Mouse (Mus musculus) cerebellum, postnatal 25 days (tissue): ENCODE measurements around the gene Ctdspl.

Experiments used
- DNase-seq, 2 experiments: peaks; one replicate each; pipeline ENCODE4 v3.0.0; 2021; ENCODE audit warnings: mixed read lengths in 2 of 2

The Ctdspl gene

DNA sequence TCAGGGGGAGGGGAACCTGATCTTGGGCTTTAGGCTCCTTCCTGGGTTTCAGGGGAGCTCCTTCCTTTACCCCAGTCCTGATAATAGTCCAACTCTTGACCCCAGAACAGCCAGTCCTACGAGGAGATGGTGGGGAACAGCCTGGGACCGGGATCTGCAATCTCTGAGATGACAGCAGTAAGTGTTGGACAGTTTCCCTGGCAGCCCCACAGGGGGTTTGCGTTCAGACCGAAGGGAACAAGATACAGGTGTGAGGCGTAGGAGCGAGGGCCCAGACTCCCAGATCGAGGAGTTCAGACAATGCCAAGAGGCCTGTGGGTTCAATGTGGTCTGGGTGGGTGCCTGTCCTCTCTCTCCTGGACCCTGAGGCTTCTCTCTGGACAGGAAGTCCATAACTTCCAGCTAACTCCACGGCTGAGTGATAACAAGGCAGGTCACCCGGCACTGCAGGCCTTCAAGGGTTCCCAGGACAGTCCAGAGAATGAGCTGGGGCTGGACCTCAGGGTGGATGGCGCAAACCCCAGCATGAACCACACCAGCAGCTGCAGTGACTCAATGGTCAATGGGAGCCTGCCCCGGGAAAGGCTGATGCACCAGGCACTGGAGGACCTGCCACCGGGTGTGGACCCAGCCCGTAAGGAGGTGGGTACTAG, 144.0 kb downstream of the Ctdspl start:
- no peak for DNase-seq

DNA sequence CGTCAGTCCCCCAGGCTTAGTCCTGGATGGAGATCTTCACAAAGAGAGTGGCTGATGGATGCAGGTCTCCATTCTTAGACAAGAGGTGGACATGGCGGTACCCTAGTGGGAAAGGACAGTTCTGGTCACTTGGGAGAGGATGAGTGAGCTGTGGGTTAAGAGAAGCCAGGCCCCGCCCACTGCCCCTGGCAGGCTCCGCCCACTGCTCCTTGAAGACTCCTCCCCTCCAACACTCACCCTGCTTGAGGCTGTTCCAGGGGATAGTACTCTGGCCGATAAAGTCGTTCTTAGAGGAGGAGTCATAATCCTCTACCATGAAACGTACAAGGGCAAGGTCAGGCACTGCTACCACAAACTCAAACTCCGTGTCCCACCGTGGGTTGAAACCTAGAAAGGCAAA, 145.5 kb downstream of the Ctdspl start:
- no peak for DNase-seq

DNA sequence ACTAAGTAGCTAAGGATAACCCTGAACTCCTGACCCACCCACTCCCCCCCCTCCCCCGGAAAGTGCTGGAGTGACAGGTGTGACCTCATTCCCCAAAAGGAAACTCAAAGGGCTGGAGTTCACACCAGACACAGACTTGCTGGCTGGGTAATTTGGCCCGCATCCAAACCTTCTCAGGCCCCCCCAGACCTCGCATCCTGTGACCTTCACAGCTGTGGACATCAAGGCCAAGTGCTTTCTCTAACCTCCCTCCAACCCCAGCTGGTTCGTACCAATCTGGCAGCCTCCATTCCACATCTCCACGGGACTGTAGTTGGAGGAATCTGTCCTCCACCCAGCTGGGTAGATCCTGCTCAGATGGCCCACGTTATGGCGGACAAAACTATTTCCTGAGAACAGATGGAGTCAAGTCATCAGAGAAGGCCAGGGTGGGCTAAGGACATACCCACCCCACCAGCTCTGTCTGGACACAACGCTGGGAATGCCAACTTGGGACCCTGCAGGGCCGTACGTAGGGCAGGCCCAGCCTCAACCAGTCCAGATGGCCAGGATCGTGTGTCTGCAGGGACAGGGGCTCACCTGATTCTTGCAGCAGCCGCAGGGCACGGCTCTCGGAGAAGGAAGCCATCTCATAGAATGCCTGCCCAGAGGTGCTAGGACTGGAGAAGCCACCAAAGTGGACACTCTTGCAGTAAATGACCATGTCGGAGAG, 147.1 kb downstream of the Ctdspl start:
- DNase-seq, result no peak

DNA sequence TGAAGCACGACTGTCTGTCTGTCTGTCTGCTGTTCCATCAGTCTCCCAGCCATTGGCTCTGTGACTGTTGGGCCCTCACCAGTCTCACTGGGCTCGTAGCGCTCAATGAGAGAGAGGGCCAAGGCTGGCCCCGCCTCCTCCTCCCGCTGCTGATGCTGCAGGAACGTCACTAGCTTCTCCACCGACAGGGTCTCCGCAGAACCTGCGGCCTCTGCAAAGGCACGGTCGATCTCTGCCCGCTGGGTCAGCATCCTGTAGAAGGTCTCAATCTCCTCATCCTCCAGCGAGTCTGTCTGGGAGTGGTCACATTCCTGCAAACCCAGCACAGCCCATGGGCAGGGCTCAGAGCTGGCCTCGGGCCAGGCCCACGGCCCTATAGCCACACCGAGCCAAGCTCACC, 149.4 kb downstream of the Ctdspl start:
- no peak for DNase-seq

DNA sequence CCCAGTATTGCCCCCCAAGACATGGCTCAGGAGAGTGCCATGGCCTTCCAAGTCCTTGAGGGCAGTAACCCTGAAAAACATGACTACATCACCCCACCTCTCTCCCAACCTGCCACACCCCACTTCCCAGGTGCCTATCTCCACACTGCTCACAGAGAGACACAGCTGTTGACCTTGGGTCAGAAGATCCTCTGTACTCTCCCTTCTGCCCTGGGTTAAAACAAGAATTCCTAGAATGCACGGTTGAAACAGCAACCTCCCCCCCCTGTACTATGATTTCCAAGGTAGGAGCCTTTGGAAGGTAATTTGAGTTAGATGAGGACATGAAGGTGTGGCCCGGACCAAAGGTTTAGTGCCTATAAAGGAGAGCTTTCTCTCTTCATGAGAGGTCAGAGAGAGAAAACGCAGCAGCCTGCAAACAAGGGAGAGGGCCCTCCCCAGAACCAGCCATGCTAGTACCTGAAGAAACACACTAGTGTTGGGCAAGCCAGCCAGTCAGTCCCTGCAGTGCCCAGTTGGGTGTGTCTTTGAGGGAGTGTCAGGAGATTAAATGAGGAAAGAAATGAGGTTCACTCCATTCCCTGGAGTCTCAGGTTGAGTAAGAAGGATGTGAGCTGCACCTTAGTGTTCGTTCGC, 153.9 kb downstream of the Ctdspl start:
- DNase-seq, result no peak

DNA sequence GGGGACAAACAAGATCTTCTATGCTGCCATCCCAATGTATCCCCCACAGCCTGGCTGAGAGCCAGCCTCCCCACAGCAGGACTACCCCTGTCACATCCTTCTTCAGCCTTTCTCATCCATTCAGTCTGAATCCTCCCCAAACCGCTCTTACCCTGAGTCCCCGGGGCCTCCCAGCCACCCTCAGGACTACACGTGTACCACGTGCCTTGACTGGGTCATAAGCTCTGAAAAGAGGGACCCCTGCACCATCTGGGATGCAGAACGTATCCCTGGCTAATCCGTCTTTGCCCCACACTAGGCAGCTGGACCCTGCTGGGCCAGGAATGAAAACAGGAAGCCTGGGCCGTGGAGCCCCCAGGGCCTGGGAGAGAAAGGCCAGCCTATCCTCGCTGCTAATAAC, 155.8 kb downstream of the Ctdspl start:
- no peak for DNase-seq

DNA sequence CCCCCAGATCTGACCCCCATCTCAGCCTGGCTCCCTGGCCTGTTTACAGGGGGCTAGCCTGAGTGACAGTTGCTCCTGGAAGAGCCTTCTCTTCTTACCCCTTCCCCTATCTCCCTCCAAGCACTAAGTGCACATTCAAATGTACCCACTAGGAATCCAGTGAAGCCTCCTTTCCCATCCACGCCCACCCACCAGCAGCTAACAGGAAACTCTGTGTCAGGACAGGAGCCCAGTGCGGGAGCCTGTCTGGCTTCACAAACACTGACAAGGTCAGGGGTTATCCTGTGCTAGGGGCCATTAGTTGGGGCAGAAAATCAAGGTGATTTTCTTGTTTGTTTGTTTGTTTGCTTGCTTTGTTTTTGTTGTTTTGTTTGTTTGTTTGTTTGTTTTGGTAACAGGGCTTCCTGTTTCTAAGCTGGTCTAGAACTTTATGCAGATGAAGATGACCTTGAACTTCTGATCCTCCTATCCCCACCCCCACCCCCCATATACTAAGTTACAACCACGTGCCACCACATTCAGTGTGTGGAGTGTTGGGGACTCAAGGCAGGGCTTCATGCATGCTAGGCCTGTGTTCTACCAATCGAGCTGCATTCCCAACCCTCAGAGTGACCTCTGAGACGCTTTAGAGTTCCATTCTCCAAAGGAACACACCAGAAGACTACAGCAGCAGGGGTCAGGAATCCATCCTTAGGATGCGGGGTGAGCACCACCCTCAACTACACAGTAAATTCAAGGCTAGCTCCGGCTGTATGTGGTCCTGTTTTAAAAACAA, 156.6 kb downstream of the Ctdspl start:
- no peak for DNase-seq

DNA sequence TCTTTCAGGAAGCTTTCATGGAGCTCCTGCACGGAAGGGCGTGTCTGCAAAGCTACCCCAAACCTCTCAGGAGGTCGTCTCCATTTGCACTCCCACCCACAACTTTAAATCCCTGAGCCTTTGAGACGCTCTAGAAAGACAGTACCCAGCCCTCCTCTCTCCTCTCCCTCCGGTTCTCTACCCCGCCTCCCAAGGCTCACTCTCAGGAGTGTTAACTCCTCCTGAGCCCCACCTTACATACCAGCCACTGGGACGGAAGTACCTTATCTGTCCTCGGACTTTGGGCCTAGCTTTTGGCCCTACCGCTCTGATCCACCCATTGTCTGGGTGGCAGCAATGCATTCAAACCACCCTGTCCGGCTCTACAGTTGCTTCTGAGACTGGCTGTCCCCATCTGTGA, 157.7 kb downstream of the Ctdspl start:
- no peak for DNase-seq

DNA sequence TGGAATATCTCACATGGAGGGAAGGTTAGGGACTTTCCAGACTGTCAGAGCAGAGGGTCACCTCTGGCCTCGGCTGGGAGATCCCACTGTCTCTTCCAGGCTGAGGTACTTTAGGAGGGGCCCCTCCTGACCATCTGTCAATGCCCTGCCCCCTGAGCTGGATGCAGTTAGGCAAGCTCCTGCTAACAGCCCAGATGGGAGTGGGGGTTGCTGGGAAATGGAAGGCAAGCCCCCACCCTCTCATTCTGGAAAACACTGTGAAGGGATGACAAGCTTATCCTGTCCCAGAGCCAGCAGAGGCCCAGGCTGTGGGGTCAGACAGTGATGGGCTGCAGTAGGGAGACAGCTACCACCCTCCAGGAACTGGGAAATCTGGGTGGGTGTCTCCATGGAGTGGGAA, 160.2 kb downstream of the Ctdspl start:
- no peak for DNase-seq

DNA sequence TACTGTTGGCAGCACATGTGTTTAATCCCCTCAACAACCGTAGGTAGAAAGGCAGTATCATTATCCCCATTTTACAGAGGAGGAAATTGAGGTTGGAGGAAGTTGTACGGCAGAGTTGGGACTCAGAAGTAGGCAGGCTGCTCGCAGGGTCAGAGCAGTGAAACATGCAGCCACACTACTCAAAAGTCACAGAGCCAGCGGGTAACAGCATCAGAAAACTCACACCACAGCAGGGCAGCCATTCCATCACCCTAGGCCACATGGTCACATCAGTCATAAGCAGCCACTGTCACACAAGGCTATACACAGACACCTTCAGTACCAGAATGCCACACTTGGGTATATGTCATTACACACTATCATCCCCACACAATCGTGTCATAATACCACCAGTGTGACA, 161.1 kb downstream of the Ctdspl start:
- no peak for DNase-seq

DNA sequence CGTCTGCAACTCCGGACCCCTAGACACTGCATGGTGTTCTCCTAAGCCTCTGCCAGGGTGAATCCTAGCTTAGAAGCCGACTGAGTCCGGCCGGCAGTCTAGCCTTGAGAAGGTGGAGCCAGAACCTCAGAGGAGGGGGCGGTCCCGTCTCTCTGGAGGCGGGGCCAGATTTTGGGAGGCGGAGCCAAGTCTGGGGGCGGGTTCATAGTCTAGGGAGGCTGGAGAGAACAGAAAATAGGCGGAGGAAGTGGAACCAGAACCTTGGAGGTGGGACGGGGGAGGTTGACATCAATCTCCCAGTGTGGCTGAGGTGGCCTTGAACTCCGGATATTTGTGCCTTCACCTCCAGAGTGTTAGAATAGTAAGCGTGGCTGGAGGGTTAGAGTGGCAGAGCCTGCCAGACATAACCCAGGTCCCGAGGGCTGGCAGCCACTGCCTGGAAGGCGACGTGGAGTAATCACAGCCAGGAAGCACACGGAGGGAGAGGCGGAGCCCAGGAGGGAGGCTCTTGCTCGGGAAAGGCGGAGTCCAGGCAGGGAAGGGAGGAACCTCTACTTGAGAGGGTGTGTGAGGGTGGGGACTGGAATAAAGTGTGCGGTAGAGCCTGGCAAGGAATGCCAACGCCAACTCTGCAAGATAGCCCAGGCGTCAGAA, 162.0 kb downstream of the Ctdspl start:
- DNase-seq, result peak; percentile 68 to 80

DNA sequence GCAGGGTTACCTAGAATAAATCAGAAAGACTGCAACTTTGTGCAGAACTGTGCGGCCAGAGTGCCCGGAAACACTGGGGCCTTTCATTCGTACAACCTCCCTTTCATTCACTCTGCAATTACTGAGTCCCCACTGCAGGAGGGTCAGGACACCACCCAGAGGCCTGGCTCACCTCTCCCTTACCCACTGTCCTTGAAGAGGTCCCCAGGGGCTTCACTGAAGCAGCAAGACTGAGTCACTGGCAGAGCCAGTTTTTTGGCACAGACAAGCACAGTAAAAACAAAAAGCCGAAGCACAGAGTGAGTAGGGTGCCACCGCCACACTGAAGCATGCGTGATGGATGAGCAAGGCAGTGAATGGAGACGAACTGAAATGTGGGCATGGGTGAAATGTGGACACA, 163.2 kb downstream of the Ctdspl start:
- no peak for DNase-seq

DNA sequence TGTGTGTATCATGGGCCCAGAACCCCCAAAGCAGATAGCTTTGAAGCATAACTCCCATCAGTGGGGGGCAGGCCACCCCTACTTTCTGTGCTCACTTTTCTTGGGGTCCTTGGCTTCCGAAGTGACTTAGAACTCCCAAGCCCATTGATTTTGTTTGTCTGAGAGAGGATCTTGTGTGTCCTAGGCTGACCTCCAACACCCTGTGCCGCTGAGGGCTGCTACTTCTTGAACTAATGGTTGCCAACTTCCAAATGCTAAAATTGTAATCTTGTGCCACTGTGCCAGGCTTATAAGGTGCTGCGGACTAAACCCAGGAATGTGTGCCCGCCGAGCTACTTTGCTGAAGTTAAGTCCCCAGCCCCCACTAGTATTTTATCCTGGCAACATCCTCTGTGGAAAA, 164.2 kb downstream of the Ctdspl start:
- no peak for DNase-seq

DNA sequence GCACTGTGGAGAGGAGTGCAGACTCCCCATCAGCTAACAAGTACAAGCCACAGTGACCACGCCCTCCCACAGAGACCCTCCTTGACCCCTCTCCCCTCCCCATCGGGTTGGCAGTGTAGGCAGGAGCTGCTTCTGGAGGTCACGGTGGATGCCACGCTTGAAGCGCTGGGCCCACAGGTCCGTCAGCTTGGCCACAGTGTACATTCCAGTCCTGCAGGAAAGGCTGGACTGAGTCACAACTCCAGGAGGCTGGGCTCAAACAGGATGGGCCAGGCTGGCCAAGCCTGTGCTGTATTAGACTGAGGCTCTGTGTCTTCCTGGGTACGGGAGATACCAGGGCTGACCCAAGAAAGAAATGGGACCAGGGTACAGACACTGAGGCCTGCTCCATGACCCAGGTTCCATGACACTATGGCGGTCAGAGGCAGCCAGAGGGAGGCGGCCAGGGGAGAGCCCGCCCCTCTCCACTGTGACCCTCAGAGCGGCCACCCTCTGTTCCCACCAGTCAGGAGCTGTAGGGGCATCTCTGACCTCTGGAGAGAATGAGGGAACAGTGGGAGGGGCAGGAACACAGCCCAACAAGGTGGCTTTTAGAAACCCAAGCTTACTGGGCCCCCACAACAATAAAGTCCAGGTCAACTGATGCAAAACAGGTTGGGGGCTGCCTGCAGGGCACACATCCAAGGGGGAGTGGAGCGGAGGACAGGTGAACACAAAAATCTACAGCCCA, 165.5 kb downstream of the Ctdspl start:
- no peak for DNase-seq

DNA sequence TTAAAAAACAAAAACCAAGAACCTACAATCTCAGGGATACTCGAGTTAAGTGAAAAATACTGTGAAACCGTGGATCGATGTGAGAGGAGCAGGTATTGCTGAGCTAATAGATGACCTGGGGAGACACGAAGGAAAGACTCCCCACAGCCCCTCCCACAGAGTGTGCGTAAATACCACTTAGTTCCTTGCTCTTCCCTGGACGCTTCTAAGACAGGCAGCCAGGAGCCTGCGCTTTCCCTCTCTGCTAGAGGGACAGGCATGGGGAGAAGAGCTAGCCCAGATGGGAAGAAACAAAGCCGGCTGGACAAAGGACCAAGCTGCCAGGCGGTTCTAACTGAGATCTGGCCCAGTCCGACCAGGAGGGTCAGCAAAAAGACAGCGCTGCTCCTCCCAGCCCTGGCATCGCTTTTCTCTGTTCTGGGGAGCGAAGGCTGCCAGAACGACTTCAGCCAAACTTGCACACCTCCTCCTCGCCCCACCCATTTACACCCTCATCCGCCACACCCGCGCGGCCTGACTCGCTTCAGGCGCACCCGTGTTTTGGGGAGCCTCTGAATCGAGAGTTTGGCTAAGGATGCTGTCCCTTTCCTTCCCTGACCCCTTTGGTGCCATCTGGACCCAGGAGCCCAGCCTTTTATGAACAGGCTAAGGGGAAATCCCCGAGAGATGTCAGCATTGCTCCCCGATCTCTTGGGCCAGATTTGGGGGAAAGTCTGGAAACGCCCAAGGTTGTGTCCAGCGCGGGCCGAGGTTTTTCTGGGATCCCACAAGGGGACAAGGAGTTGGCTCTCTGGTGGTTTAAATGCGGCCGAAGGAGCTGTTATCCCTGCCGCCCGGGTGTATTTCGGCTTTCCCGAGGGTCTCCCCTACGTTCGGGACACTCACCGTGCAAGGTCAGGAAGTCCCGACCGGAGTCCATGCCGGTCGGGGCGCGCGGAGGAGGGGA, 166.5 kb downstream of the Ctdspl start:
- peak; percentile 62 to 69 for DNase-seq
